Mouse (Mus musculus) hindbrain, postnatal 0 days (tissue): ENCODE measurements around the gene Aph1c. TPM values are rescaled to one million over a fixed set of nuclear protein-coding genes. Genes with fewer than 3 reads are reported as not detected.
A peak's percentile ranks its signal among the peaks of the same experiment; 100 is the strongest.
"Not testable (repeated sequence)": the region's sequence is repeated elsewhere in the genome, so short reads cannot be mapped to it uniquely, and the experiment has no call there.

Experiments used
- ATAC-seq: fragments of 200-750 bp; cut with Nextera tagmentation; 2 replicates; pipeline ENCODE4 v1.8.0; 2017; ENCODE audit warnings: mild to moderate bottlenecking, moderate TSS enrichment, moderate library complexity
- DNase-seq: peaks from one replicate; pipeline ENCODE4 v3.0.0-alpha.2; 2015; ENCODE audit warnings: low spot score
- H3K27ac ChIP-seq: fragments of 300-500 bp; sonication (generic); 2 replicates; pipeline ENCODE4 v1.5.1; 2014; ENCODE audit warnings: mild to moderate bottlenecking
- H3K27me3 ChIP-seq: fragments of 300-500 bp; sonication (generic); 2 replicates; pipeline ENCODE4 v1.6.1; 2014; ENCODE audit warnings: low read length, mixed read lengths; ENCODE audit not compliant: insufficient read depth
- H3K36me3 ChIP-seq: fragments of 300-500 bp; sonication (generic); 2 replicates; pipeline ENCODE4 v1.6.1; 2014; ENCODE audit warnings: low read length, mixed read lengths; ENCODE audit not compliant: insufficient read depth
- H3K4me1 ChIP-seq: fragments of 300-500 bp; sonication (generic); 2 replicates; pipeline ENCODE4 v1.6.1; 2014; ENCODE audit warnings: antibody characterized with exemption, low read length, mixed read lengths; ENCODE audit not compliant: insufficient read depth
- H3K4me2 ChIP-seq: fragments of 300-500 bp; sonication (generic); 2 replicates; pipeline ENCODE4 v1.6.1; 2014; ENCODE audit warnings: low read depth, mild to moderate bottlenecking, low read length, moderate library complexity, mixed read lengths
- H3K4me3 ChIP-seq: fragments of 300-500 bp; sonication (generic); 2 replicates; pipeline ENCODE4 v1.5.1; 2014; ENCODE audit warnings: low read length
- H3K9ac ChIP-seq: fragments of 300-500 bp; sonication (generic); replicated peaks from 2 replicates; pipeline ENCODE4 v1.6.1; 2014; ENCODE audit warnings: mild to moderate bottlenecking, low read length, moderate library complexity, mixed read lengths
- H3K9me3 ChIP-seq: fragments of 300-500 bp; sonication (generic); 2 replicates; pipeline ENCODE4 v1.6.1; 2016; ENCODE audit warnings: low read length, mixed read lengths
- CTCF ChIP-seq: IDR thresholded peaks from 2 replicates; pipeline ENCODE4 v1.5.1; 2016; ENCODE audit warnings: antibody characterized with exemption, control low read depth, low read depth
- WGBS: fragments of 180-500 bp; shearing (Covaris S2); extraction: QIAGEN DNeasy Blood & Tissue Kit; methylation state at CpG from one replicate; pipeline ENCODE4 v1.1.7; 2014; 5-methylcytosine and 5-hydroxymethylcytosine counted together
- polyA plus RNA-seq: library from polyadenylated mRNA; unstranded; fragments of >200 nt; fragmentation: Nextera tagmentation; extraction: Ambion mirVana; gene quantifications from 2 replicates; pipeline ENCODE4 v1.2.1, GENCODE M21; 2015
- total RNA-seq: library from RNA; depleted of rRNA; stranded (reverse); fragments of >200 nt; gene quantifications from 2 replicates; pipeline ENCODE4 v1.2.3, GENCODE M21; 2014

The Aph1c gene
- total and polyA plus RNA-seq, 2 experiments from 2014 or later = 3.1 to 5.3 TPM

DNA sequence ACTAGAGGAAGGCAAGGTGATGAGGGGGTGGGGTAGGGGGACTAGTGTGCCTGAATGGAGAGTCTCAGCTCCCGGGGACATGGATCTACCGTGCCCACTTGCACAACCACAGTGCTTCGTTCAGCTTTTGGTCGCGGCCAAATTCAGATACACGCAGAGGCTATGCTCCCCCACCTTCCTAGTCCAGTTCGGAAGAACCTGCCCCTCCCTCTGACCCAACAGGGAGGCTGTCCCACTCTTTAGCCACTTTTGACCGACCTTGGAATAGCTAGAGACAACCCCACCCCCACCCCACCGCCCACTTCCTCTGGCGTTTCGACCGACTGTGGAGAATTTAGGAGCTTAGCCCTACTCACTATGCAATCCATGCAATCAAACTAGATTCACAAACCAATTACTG lies 32.6 kb downstream of the Aph1c start:
- WGBS = 59% methylated on average over 12 of the region's 12 CpGs
- ATAC-seq (no peak), DNase-seq (no peak)
- no peak for TF ChIP-seq CTCF
- Histone ChIP-seq H3K27me3 (no peaks in the 10 kb centered on the region), H3K9ac (no peak overlapping the region), H3K36me3 (no peaks in the 10 kb centered on the region), H3K9me3 (no peaks in the 10 kb centered on the region), H3K4me1 (no peaks in the 10 kb centered on the region), H3K4me3 (no peak overlapping the region), H3K4me2 (no peak overlapping the region), H3K27ac (no peak overlapping the region)

DNA sequence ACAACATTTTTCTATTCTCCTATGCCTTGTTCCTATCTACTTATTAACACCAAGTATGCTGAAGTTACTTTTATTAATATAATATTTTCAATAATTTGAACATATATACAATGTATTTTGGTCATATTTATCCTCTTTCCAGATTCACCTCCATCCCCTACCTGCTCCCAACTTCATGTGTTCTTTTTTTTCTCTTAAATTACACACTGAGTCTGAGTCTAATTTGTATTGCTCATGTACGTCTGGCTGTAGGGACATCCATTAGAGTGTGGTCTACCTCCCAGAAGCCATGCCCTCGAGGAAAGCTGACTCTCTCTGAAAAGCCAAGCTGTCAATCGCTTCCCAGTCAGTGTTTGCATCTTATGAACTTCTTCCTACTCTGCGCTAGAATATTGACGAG lies 37.8 kb downstream of the Aph1c start, which contains the start of gene Gm10647:
Gene Gm10647, plus strand, starts transcription at position 301 of the 400 bp plus-strand sequence.
- Histone ChIP-seq H3K4me1 (no peaks in the 10 kb centered on the region), H3K27me3 (no peaks in the 10 kb centered on the region), H3K4me3 (peak within 1 kb of the TSS; percentile 79), H3K9ac (peak within 1 kb of the TSS; percentile 71), H3K9me3 (no peaks in the 10 kb centered on the region), H3K4me2 (peak within 1 kb of the TSS; percentile 64), H3K27ac (peak within 1 kb of the TSS; percentile 89), H3K36me3 (no peaks in the 10 kb centered on the region)
- WGBS = 75% methylated on average over 5 of the region's 5 CpGs
- no peak for TF ChIP-seq CTCF
- DNase-seq (no peak), ATAC-seq (no peak)

GRCm38 (mm10) chr9:66795464-66796324 lies 38.8 kb downstream of the Aph1c start, which contains the start of gene Aph1b:
Aph1b (minus strand) TSS chr9:66795490.
- Histone ChIP-seq H3K9me3 (no peaks in the 10 kb centered on the region), H3K4me1 (no peaks in the 10 kb centered on the region), H3K27ac (peak within 1 kb of the TSS; percentile 89), H3K9ac (peak within 1 kb of the TSS; percentile 71), H3K27me3 (no peaks in the 10 kb centered on the region), H3K4me3 (peak within 1 kb of the TSS; percentile 79), H3K4me2 (peak within 1 kb of the TSS; percentile 64), H3K36me3 (no peaks in the 10 kb centered on the region)
- WGBS = under 1% methylated on average over 41 of the region's 42 CpGs
- DNase-seq (peak; percentile 97), ATAC-seq (peak; percentile 98)
- TF ChIP-seq CTCF = no peak

- DNase-seq (peak; percentile 67), ATAC-seq (peak; percentile 61)
Observed at GRCm38 (mm10) chr9:66794629-66795463, 39.7 kb downstream of the Aph1c start.

DNA sequence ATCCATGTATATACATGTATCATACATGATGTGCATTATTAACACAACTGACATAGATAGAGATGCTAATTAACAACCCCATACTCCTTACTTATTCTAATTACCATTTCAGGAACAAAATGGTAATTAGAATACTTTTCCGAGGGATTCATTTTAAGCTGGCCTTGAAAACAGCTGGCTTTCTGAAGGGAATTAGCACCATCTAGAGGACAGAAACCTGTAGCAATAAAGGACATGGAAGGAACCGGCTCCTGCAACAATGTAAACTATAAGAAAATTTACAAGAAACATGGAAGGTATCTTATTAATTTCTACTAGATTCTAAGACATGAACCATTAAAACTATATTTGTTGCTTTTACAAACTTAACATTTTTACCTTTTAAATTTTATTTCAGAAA lies 46.7 kb downstream of the Aph1c start:
- Histone ChIP-seq H3K36me3 (peaks cover 4% of the 10 kb centered on the region; the same call in 1 of the 2 replicates), H3K4me1 (no peaks in the 10 kb centered on the region), H3K27ac (no peak overlapping the region), H3K4me3 (no peak overlapping the region), H3K4me2 (no peak overlapping the region), H3K9ac (no peak overlapping the region), H3K27me3 (no peaks in the 10 kb centered on the region), H3K9me3 (no peaks in the 10 kb centered on the region)
- WGBS = 5% methylated on average over 2 of the region's 2 CpGs
- DNase-seq (peak; percentile 85), ATAC-seq (0 out of 2 replicates have a peak, but pooled peaks have one; percentile 45)
- TF ChIP-seq CTCF = peak; percentile 77

More at GRCm38 (mm10) chr9:66794629-66795463, 39.7 kb downstream of the Aph1c start:
- no peak for TF ChIP-seq CTCF
- Histone ChIP-seq H3K9ac (peak overlapping the region; percentile 71), H3K36me3 (0 out of 2 replicates have a peak, but pooled peaks cover 4% of the 10 kb centered on the region), H3K9me3 (no peaks in the 10 kb centered on the region), H3K4me1 (no peaks in the 10 kb centered on the region), H3K4me3 (peak overlapping the region; percentile 79), H3K27ac (peak overlapping the region; percentile 89), H3K27me3 (no peaks in the 10 kb centered on the region), H3K4me2 (peak overlapping the region; percentile 64)
- 2% methylated on average over 43 of the region's 43 CpGs for WGBS

- not testable (repeated sequence) for DNase-seq, ATAC-seq, H3K27me3 ChIP-seq, H3K36me3 ChIP-seq, H3K9me3 ChIP-seq, H3K27ac ChIP-seq, H3K4me3 ChIP-seq, H3K9ac ChIP-seq, H3K4me1 ChIP-seq, H3K4me2 ChIP-seq
- TF ChIP-seq CTCF = peak; percentile 46
- WGBS = no CpG with 5 or more reads among the region's 3 CpGs
Observed at GRCm38 (mm10) chr9:66784552-66784951, 50.0 kb downstream of the Aph1c start.
